Mouse (Mus musculus) left cerebral cortex, postnatal 36 days (tissue): ENCODE measurements around the gene Gpatch4. TPM values are rescaled to one million over a fixed set of nuclear protein-coding genes. Genes with fewer than 3 reads are reported as not detected.

Experiments
- DNase-seq, 2 experiments: peaks; one replicate each; pipeline ENCODE4 v3.0.0; 2021 to 2022; ENCODE audit warnings: low spot score in 2 of 2, mixed read lengths in 1 of 2
- intact Hi-C: fragments of 180-260 bp; cut with DNase I; formaldehyde crosslinking; loops from one replicate; pipeline ENCODE4 v1.15.1; 2025
- total RNA-seq, 2 experiments: library from RNA; stranded (reverse); gene quantifications; 2 replicates each; pipeline ENCODE4 v1.2.3; 2021

The Gpatch4 gene
- total RNA-seq, 2 experiments from 2014 or later: 14.9 to 17.5 TPM

- no peak for DNase-seq
- intact Hi-C loops: loop anchor here (5.0 kb wide), 2 partner anchors 52 to 157 kb away; no protein-coding TSS in a partner anchor
These were observed 42.6 kb downstream of the Gpatch4 start for GRCm38 (mm10) chr3:88085459-88085858.

DNA sequence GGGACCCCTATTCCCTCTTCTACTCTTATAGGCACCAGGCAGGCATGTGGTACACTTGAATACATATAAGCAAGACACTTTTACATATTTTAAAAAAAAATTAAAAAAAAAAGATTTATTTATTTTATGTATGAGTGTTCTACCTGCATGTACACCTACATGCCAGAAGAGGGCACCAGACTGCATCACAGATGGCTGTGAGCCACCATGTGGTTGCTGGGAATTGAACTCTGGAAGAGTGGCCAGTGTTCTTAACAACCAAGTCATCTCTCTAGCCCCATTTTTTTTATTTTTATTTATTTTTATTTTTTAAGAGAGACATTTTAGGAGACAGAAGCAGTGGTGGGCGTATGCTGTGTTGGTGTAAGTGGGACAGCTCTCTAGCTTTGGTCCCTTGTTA lies 44.8 kb downstream of the Gpatch4 start:
- no peak for DNase-seq
- intact Hi-C loops: loop anchor here (5.0 kb wide), 2 partner anchors 50 to 155 kb away; no protein-coding TSS in a partner anchor

- no peak for DNase-seq
- intact Hi-C loops: loop anchor here (5.0 kb wide), 1 partner anchor 82 kb away; no protein-coding TSS in a partner anchor
These were observed 47.2 kb downstream of the Gpatch4 start for GRCm38 (mm10) chr3:88090106-88090505.

- intact Hi-C loops: loop anchor here (5.0 kb wide), 1 partner anchor 82 kb away; no protein-coding TSS in a partner anchor
- DNase-seq: no peak
These were observed 47.7 kb downstream of the Gpatch4 start for GRCm38 (mm10) chr3:88090616-88091015.

DNA sequence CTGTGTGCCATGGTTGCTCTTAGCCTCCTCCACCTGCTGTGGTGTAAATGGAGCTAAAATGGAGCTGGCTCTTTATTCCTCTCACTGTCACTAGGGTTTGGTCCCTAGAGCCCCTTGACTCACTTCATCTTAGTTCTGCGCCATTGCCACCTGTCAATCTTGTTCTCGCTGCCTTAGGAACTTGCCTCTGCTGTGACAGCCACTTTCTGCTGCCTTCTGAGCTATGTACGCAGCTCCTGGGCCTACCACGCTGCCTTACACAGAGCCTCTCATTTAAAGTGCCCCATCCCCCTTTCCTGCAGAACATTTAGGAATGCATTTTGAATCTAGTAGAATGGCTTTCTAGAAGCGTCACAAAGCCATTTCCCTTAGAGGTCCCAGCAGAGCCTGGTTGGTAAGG lies 51.2 kb downstream of the Gpatch4 start:
- no peak for DNase-seq
- intact Hi-C loops: loop anchor here (5.0 kb wide), 1 partner anchor 78 kb away; no protein-coding TSS in a partner anchor

- intact Hi-C loops: no loop called here
- DNase-seq: peak in 1 of 2 experiments; percentile 11
These were observed 54.8 kb downstream of the Gpatch4 start for GRCm38 (mm10) chr3:88097666-88098065.

DNA sequence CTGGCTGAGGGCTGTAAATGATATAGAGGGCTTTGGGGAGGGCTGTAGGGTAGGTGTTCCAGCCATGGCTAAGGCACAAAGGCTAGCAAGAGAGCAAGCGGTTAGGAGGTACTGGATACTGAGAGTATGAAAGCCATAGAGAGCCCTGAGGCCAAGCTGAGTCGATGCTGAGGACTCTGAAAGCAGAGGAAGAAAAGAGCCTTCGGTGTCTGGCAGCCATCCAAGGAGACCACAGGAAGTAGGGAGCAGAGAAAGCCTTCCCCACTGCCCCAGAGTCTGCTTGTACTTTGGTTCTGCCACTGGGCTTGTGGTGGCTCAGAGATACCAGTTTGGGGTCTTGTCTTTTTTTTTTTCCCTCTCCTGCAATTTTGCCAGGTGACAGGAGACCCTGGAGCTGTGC lies 57.3 kb downstream of the Gpatch4 start:
- intact Hi-C loops: no loop called here
- no peak for DNase-seq

GRCm38 (mm10) chr3:88101736-88102135 lies 58.8 kb downstream of the Gpatch4 start:
- DNase-seq: no peak
- intact Hi-C loops: no loop called here

GRCm38 (mm10) chr3:88102196-88102595 lies 59.3 kb downstream of the Gpatch4 start:
- DNase-seq: no peak
- intact Hi-C loops: no loop called here

- intact Hi-C loops: no loop called here
- DNase-seq: no peak
These were observed 59.7 kb downstream of the Gpatch4 start for GRCm38 (mm10) chr3:88102611-88103010.

Other genes with a start within 250 kb of the Gpatch4 start
- under 1 TPM; 0.35 to 0.95 TPM for gene Ntrk1, start 247.9 kb upstream of the Gpatch4 start, total RNA-seq
- under 1 TPM; 0.39 to 0.77 TPM for gene Insrr, start 246.2 kb upstream of the Gpatch4 start, total RNA-seq
- gene Pear1, start 218.8 kb upstream of the Gpatch4 start, total RNA-seq: 1 to 10 TPM; 6.8 to 9.2 TPM
- not detected for gene Sh2d2a, start 196.4 kb upstream of the Gpatch4 start, total RNA-seq
- 10 to 100 TPM; 59.8 to 63.6 TPM for gene Prcc, start 157.5 kb upstream of the Gpatch4 start, total RNA-seq
- gene Hdgf, start 136.8 kb upstream of the Gpatch4 start, total RNA-seq: 100 to 1,000 TPM; 150 to 153 TPM
- 10 to 100 TPM; 44.6 to 54.9 TPM for gene Mrpl24, start 123.6 kb upstream of the Gpatch4 start, total RNA-seq
- gene Isg20l2, start 112.8 kb upstream of the Gpatch4 start, total RNA-seq: 10 to 100 TPM; 12.9 to 14.3 TPM
- 10 to 100 TPM; 16.4 to 23.9 TPM for gene Rrnad1, start 112.4 kb upstream of the Gpatch4 start, total RNA-seq
- gene Crabp2, start 94.4 kb upstream of the Gpatch4 start, total RNA-seq: 1 to 10 TPM; 3.4 to 6.0 TPM
- 1 to 10 TPM; 4.6 to 6.2 TPM for gene Nes, start 72.0 kb upstream of the Gpatch4 start, total RNA-seq
- 100 to 1,000 TPM; 251 to 278 TPM for gene Bcan, start 42.9 kb upstream of the Gpatch4 start, total RNA-seq
- gene Hapln2, start 15.5 kb upstream of the Gpatch4 start, total RNA-seq: 10 to 100 TPM; 14.5 to 15.4 TPM
- 10 to 100 TPM; 61.7 to 74.4 TPM for gene Naxe, start 15.4 kb downstream of the Gpatch4 start, total RNA-seq
- not detected for gene Ttc24, start 35.2 kb downstream of the Gpatch4 start, total RNA-seq
- 1 to 10 TPM in 1 of 2 experiments, under 1 TPM in 1; 0.23 to 1.1 TPM for gene Iqgap3, start 38.9 kb downstream of the Gpatch4 start, total RNA-seq
- gene Mef2d, start 99.3 kb downstream of the Gpatch4 start, total RNA-seq: 100 to 1,000 TPM; 203 to 231 TPM
- gene Rhbg, start 211.6 kb downstream of the Gpatch4 start, total RNA-seq: not detected
- gene Gm38392, start 244.1 kb downstream of the Gpatch4 start, total RNA-seq: under 1 TPM; 0.45 to 0.52 TPM